Mouse (Mus musculus) v-Abl transformed pro-B cells (cell line): ENCODE data around the gene Crk.

ENCODE experiments used
- in situ Hi-C, 2 experiments: fragments of 400-800 bp; cut with MboI; formaldehyde crosslinking; loops; one replicate each; pipeline ENCODE4 v1.15.1; 2025; ENCODE audit not compliant: unreplicated experiment in 2 of 2

Gene Crk

GRCm38 (mm10) chr11:75733227-75733940 is 54.3 kb downstream of the Crk start:
- in situ Hi-C loops: no loop called here

- in situ Hi-C loops: no loop called here
Observed at GRCm38 (mm10) chr11:75735462-75736252, 56.6 kb downstream of the Crk start.

DNA sequence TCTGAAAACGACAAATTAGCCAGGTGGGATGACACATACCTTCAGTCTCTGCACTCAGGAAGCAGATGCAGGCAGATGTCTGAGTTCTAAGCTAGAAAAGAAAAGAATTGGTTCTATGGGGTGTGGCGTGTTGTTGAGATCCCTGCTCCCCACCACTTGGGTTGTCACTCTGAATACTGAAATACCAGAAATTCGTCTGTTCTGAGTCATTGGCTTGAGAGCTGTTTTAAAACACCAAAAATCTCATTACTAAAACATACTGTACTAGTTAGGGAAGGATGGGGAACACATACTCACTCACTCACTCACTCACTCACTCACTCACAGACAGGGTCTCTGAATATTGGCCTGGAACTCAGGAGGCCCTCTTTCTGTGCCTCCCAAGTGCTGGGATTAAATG is 57.9 kb downstream of the Crk start:
- in situ Hi-C loops: no loop called here

DNA sequence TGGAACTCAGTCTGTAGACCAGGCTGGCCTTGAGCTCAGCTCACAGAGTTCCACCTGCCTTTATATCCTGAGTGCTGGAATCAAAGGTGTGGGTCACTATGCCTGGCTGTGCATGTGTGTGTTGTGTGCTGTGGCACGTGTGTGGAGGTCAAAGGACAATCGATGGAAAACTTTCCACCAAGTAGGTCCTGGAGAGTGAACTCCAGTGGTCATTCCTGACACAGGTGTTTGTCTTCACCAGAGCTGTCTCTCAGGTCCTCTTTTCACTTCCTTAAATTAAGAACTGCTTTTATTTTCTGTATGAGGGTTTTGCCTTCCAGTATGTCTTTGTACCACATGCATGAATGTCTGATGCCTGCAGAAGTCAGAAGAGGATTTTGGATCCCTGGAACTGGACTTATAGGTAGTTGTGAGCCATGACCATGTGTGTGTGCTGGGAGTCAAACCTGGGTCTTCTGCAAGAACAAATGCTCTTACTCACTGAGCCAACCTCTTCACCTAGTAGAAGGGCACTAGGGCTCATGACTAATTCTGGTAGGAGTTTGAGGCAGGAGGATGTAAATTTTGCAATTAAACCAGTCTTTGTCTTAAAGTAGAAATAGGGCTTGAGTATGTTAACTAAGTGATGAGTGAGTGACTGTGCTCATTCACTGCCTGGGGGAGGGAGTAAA is 58.9 kb downstream of the Crk start:
- in situ Hi-C loops: no loop called here

DNA sequence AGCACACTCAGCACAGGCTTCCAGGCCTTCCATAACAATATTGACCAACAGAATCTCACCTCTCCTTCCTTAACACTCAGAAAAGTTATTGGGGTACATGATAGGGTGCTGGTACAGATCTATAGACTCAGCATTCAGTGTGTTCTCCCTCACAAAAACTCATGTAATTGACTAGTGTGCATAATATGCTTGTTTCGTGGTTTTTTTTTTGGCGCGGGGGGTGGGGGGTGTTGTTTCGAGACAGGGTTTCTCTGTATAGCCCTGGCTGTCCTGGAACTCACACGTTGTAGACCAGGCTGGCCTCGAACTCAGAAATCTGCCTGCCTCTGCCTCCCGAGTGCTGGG is 59.4 kb downstream of the Crk start:
- in situ Hi-C loops: no loop called here

- in situ Hi-C loops: no loop called here
Observed at GRCm38 (mm10) chr11:75740204-75740603, 61.1 kb downstream of the Crk start.

GRCm38 (mm10) chr11:75741615-75742014 is 62.6 kb downstream of the Crk start:
- in situ Hi-C loops: no loop called here

DNA sequence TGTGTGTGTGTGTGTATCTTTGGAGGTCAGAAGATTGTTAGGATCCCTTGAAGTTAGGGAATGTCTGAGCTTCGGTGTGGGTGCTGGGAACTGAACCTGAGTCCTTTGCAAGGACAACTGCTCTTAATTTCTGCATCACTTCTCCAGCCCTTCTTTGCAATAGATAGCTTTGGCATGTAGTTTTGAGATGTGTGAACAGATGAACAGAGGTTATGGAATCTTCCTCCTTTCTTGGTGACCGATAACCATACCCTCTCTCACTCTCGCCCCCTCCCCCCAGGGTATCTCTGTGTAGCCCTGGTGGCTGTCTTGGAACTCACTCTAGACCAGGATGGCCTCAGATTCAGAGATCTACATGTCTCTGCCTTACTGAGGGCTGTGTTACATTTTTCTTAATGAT is 65.7 kb downstream of the Crk start:
- in situ Hi-C loops: no loop called here

- in situ Hi-C loops: no loop called here
Observed at GRCm38 (mm10) chr11:75750537-75750936, 71.5 kb downstream of the Crk start.

DNA sequence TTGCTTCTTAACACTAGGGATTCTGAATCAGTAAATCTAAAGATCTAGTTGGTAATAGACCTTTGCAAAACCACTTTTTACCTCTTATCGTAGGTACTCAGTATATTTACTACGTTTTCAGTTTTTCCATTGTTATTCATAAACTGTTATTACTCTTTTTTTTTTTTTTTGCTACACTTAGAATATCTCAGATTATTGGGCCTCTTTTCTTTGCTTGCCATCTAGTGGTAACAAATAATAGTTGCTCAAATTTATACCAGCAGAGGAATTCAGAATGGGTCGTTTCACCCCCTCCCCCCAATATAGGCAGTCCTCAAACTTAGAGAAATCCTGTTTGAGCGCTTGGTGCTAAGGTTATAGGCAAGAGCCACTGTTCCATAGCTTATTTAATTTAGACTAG is 72.0 kb downstream of the Crk start:
- in situ Hi-C loops: no loop called here
